Mouse (Mus musculus): ENCODE measurements around the gene Cacna1c. TPM values are rescaled to one million over a fixed set of nuclear protein-coding genes. Genes with fewer than 3 reads are reported as not detected.
"Not testable (repeated sequence)": the region's sequence is repeated elsewhere in the genome, so short reads cannot be mapped to it uniquely, and the experiment has no call there.

The Cacna1c gene
- total RNA-seq, 2 experiments from 2014 or later, result 66.2 to 66.7 TPM

DNA sequence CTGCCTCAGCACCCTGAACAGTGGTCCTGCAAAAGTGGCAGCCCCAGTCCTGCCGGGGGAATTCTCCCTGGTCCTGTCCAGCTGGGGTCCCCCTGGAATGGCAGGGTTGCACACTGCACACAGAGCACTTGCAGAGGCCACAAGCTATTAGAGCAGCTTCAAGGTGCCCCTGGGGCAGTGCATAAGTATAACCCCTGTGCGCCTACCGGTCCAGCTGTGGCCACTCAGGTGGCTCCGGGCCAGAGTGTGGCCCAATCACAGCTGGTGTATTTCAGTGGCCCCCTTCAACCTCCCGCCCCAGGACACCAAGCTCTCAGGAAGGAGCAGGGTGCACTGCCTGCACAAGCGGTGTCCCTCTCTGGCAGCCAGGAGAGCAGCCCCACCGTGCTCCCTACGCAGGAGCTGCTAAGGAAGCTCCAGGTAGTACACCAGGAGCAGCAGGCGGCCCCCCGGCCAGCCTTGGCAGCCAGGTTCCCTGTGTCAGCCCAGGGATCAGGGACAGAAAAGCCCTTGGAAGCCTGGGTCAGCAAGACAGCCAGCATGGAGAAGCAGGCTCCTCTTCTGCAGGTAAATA lies 18.9 kb upstream of the Cacna1c start:
- intact Hi-C loops (cut with DNase I), result no loop called here

DNA sequence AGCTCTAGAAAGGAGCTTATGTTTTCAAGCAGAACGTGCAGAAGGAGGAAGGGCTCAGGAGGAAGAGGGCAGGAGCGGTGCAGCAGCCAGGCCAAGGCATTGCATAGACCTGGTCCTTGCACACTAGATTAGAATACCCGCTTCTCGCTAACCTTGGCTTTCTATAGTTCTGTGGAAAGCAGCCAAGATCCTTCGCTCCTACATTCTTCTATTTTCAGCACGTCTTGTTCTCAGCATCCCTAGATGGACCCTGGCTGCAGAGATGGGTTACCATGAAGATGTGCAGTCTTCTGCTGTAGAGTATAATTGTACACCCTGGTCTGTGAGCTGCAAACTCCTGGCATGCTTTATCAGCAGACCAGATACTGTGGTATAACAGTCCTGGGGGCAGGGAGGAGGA lies 18.0 kb upstream of the Cacna1c start:
- intact Hi-C loops (cut with DNase I), result no loop called here
- DNase-seq (ENCODE audit: extremely low spot score in 1 of 2, low spot score in 2 of 2), result no peak

More for the DNA sequence above, 18.9 kb upstream of the Cacna1c start:
- no peak for DNase-seq (ENCODE audit: extremely low spot score in 1 of 2, low spot score in 2 of 2)

DNA sequence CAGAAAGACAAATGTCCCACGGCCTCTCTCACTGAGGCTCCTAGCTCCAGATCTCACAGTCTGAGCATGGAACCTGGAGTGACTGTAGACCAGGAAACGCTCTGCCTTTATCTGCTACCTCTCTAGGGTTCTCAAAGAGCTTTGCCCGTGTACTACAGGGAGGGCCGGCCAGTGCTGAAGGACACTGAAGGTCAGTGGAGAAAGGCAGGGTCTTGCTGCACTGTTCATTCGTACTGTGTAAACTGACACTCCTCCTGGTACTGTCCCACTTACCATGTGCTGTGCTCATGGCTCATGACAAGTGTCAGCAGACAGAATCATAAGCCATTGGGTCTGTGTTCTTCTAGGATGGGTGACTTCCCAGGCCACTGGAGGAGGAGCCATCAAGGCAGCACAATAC lies 17.2 kb upstream of the Cacna1c start:
- intact Hi-C loops (cut with DNase I), result no loop called here

DNA sequence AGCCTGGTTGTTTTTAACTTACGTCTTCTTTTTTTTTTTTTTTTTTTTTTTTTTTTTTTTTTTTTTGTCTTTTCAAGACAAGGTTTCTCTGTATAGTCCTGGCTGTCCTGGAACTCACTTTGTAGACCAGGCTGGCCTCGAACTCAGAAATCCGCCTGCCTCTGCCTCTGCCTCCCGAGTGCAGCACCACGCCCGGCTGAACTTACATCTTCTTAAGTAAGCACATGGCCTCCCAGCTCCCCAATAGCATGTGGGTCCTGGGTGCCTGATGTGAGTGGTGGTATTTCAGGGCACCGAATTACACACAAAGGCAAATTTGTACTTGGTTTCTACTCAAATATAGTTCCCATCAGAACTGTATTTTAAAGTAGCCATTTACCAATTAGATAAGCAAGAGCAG lies 9.8 kb upstream of the Cacna1c start:
- intact Hi-C loops (cut with DNase I); DNase-seq (ENCODE audit: extremely low spot score in 1 of 2, low spot score in 2 of 2): not testable (repeated sequence)

More for the DNA sequence above, 17.2 kb upstream of the Cacna1c start:
- DNase-seq (ENCODE audit: extremely low spot score in 1 of 2, low spot score in 2 of 2), result no peak

DNA sequence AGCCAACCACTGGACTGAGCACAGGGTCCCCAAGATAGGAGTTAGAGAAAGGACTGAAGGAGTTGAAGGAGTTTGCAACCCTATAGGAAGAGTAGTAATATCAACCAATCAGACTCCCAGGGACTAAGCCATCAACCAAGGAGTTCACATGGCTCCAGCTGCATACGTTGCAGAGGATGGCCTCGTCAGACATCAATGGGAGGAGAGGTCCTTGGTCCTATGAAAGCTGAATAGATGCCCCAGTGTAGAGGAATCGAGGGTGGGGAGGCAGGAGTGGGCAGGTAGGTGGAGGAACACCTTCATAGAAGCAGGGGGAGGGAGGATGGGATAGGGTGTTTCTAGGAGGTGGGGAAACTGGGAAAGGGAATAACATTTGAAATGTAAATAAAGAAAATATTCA lies 8.7 kb upstream of the Cacna1c start:
- DNase-seq (ENCODE audit: extremely low spot score in 1 of 2, low spot score in 2 of 2), result no peak
- intact Hi-C loops (cut with DNase I), result no loop called here

DNA sequence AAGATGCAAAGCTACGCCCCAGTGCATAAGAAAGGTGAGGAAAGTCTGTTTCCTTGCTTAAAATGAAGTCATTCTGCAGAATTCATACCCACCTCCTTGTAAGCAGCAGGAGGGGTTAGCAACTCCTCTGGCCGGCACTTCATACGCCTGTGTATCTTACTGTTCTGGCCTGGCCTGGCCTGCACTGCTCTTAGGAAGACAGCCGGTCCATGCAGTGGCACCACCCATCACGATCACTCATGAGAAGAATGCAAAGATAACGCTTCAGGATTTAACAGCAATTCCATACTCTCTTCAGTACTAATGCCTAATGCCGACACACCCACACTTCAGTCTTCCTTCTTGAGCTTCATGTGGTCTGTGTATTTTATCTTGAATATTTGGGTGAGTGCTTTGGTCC lies 8.1 kb upstream of the Cacna1c start:
- DNase-seq (ENCODE audit: extremely low spot score in 1 of 2, low spot score in 2 of 2), result no peak
- intact Hi-C loops (cut with DNase I), result no loop called here

DNA sequence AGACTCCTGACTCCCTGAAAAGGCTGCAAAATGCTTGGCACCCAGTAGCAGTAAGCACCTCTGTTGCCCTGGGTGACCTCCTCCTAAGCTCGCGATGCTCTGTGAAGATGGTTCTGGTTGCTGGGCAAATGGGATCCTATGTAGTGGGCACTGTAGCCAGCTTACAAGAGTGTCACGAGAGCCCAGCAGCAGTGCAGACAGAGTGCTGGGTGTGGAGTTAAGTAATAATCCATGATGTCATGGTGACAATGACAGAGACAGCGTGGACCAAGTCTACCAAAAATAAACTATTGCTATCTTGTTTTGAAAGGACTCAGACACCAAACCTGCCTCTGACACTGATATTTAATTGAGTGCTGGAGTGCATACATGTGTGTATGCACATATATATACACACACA lies 5.4 kb upstream of the Cacna1c start:
- intact Hi-C loops (cut with DNase I), result no loop called here
- no peak for DNase-seq (ENCODE audit: extremely low spot score in 1 of 2, low spot score in 2 of 2)

DNA sequence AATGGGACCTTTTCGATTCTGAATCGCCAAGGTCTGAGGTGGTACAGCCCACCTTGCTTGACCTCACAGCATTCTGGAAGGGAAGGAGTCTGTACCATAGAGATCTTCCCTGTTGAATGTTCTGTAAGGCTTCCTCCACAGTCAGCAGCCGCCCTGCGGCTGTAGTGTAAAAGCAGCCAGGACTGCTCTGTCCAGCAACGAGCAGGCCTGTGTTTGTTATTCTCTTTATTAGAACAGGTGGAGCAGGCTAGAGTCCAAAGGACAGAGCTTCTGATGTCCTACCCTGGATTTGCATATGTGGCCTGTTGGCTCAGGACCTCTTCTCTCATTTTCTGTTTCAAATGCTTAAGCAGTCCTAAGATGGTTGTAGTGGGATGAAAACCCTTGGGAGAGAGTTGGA lies 4.1 kb upstream of the Cacna1c start:
- intact Hi-C loops (cut with DNase I), result no loop called here
- DNase-seq (ENCODE audit: extremely low spot score in 1 of 2, low spot score in 2 of 2), result no peak

DNA sequence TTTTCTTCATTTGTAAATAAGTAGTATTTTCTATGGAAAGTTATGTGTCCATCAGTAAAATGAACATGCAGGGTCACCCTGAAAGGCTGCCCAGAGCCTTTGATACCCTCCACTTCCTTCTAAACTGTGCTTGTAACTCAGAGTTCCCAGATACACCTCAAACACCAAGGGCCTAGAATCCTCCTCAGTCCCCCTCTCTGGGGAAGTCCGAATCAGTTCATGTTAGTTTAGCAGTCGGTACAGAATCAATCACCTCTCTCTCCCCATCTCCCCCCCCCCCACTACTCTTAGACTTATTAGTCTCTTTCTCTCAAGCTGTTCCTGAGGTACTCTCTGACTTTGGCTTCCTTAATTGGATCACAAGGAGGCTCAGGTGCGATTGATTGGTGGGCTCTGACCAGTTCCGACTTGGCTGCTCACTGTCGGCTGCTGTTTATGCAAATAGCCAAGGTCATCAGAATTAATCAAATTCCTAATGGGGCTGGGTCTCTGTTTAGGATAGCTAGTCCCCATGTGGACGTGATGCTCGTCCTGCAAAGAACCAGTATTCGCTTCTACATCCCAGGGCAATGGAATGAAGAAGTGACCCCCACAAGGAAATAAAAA lies 3.2 kb upstream of the Cacna1c start:
- no peak for DNase-seq (ENCODE audit: extremely low spot score in 1 of 2, low spot score in 2 of 2)
- intact Hi-C loops (cut with DNase I), result loop anchor here (10.0 kb wide), 1 partner anchor 555 kb away; no protein-coding TSS in a partner anchor

DNA sequence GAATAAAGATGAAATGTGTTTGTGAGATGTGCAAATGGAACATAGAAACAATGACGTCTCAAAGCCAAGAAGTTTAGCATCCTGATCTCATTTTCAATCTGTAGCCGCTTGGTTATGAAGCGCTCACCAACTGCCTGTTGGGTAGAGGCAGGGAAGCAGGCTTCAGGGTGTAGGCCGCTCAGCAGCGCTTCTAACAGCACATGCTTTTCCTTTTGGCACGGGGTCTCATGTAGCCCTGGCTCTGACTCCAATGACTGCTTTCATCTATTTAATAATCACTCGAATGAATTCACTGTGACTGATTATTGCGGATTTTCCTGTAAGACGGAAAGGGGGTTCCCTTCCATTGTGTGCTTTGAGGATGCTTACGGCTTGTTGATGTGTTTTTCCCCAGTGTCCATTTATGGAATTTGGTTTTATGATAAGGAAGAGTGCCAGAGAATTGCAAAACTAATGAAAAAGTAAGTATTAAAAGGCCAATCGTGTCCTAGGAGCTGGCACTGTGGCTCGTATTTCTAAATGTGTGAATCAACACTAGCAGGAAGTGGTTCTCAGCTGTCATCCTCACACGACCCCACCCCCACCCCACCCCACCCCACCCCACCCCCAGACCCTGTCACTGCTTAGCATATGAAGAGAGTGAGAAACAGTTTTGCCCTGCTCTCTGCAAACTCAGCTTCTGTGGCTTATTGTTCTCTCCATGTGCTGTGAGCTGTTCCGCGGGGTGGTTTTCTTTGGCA lies 2.5 kb upstream of the Cacna1c start:
- intact Hi-C loops (cut with DNase I), result loop anchor here (10.0 kb wide), 1 partner anchor 554 kb away; no protein-coding TSS in a partner anchor
- DNase-seq (ENCODE audit: extremely low spot score in 1 of 2, low spot score in 2 of 2), result no peak

DNA sequence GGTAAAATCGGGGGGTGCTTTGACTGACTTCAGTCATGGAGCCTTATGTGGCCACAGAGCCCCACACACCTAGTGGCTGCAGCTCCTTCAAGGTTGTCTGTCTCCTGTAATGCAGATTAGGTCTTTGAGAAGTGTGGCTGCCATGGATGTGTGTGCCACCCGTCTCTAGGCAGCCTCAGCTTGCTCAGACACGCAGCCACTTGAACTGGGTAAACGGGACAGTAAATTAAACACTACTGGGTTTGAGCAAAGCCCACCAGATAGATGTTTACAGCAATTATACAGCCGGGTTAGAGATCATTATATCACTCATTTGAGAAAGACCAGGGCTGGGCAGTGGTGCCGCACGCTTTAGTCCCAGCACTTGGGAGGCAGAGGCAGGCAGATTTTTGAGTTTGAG lies 1.6 kb downstream of the Cacna1c start:
- intact Hi-C loops (cut with DNase I), result loop anchor here (10.0 kb wide), 1 partner anchor 550 kb away; no protein-coding TSS in a partner anchor

DNA sequence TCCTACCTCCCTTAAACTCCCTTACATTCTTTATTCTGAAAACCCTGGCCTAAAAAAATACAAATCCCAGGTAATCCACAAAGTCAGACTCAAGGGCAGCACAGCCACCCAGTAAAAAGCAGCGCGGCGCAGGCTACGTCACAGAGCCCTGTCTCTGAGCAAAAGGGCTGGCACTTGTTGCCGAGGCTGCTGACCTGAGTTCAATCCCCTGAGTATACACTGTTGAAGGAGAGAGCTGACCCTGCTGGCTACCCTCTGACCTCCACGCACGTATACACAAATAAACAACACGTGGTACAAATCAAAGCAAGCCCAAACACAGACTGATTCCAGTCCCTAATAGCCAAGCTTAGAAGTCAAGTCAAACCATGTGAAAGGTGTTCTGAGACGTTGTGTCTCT lies 2.1 kb downstream of the Cacna1c start:
- intact Hi-C loops (cut with DNase I), result loop anchor here (10.0 kb wide), 1 partner anchor 549 kb away; no protein-coding TSS in a partner anchor

More for the DNA sequence above, 1.6 kb downstream of the Cacna1c start:
- DNase-seq (ENCODE audit: extremely low spot score in 1 of 2, low spot score in 2 of 2), result no peak

DNA sequence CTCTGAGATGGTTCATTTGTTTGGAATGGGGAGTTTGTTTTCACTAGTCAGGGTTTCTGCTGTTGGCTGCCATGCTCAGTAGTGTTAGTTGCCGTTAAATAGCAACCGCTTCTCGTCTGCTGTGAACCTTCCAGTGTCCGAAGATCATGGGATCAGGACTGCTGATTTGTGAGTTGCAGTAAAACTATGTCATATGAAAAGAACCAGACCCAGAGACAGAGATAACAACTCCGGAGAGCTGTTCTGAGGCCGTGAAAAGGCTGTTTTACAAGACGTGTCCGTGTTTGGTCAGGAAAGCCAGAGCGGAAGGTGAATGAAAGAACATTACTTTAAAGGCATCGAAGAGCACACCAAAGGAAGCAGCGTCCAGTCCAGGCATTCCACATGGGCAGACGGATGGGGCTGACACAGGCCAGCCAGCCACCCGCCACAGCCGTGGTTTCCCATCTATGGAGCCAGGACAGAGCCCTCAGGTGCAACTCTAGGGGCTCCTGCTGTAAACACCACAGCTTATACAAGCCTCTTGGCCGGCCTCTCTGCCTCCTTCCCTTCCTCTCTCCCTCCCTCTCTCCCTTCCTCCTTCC lies 2.6 kb downstream of the Cacna1c start:
- DNase-seq (ENCODE audit: extremely low spot score in 1 of 2, low spot score in 2 of 2), result no peak
- intact Hi-C loops (cut with DNase I), result loop anchor here (10.0 kb wide), 1 partner anchor 549 kb away; no protein-coding TSS in a partner anchor

More for the DNA sequence above, 2.1 kb downstream of the Cacna1c start:
- no peak for DNase-seq (ENCODE audit: extremely low spot score in 1 of 2, low spot score in 2 of 2)

DNA sequence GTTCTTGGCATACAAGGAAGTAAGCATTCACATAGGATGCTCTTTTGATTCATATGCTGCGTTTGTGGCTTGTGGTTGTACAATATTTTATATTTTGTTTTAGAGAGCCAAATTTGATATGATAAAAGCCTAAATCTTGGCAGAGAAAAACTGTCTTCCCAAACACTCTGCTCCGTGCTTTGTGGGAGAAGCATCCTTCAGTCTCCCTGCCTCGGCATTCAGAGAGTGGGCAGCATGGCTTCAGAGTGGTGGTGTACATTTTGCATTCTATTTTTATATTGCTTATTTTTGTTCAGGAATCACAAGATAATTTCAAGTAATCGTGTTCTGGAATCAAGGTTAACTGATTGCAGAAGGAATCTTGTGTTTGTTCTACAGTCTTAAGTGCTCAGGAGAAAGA lies 4.7 kb downstream of the Cacna1c start:
- intact Hi-C loops (cut with DNase I), result loop anchor here (10.0 kb wide), 1 partner anchor 547 kb away; no protein-coding TSS in a partner anchor

DNA sequence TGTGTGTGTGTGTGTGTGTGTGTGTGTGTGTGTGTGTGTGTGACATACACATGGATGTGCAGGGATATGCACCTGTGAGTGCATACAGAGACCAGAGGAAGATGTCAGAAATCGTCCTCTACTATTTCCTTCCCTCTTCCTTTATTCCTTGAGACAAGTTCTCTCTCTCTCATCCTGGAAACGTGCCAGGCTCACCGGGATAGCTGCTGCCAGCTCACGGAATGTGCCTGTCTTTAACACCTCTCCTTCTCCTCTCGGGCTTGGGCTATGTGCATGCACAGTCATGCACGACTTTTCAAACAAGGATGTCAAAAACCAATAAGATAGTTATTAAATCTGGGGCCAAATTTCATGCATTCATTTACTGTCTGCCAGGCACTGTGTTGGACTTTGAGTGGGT lies 8.6 kb downstream of the Cacna1c start:
- intact Hi-C loops (cut with DNase I), result no loop called here
- DNase-seq (ENCODE audit: extremely low spot score in 1 of 2, low spot score in 2 of 2), result no peak

More for the DNA sequence above, 4.7 kb downstream of the Cacna1c start:
- no peak for DNase-seq (ENCODE audit: extremely low spot score in 1 of 2, low spot score in 2 of 2)

DNA sequence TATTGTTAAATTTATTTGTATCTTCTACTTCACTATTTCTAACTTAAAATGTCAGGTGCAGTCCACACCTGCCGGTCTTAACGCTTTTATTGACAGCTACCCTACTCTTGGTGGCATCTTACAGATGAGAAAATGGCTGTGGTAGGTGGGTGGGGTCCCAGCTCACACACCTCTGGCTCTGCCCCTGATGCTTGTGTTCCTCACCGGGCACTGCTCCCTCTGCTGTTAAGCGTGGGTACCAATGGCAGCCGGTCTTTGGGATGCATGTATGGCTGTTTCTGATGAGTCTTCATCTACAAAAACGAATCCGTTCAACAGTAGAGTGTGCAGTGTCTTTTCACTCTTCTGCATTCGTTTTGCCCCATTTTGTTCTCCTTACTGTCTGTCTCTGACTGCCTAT lies 9.6 kb downstream of the Cacna1c start:
- DNase-seq (ENCODE audit: extremely low spot score in 1 of 2, low spot score in 2 of 2), result no peak
- intact Hi-C loops (cut with DNase I), result no loop called here

DNA sequence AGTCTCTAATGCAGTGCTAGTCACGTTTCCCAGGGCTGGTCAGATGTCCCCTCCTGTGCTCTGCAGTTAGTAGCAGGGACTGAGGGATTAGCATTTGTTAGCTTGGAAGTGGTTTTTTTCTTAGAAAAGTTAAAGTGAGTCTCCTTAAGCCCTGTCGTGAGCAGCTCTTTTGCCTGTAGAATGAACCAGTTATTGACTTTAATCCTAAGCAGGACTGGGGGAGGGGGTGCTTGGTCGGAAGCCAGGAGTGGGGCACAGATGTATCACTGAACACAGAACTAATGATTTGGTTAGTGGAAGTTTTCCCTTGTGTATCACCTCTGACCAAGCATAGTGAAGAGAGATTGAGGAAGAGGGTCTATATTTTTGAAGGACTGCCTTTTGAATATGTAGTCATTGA lies 12.4 kb downstream of the Cacna1c start:
- no peak for DNase-seq (ENCODE audit: extremely low spot score in 1 of 2, low spot score in 2 of 2)
- intact Hi-C loops (cut with DNase I), result no loop called here

DNA sequence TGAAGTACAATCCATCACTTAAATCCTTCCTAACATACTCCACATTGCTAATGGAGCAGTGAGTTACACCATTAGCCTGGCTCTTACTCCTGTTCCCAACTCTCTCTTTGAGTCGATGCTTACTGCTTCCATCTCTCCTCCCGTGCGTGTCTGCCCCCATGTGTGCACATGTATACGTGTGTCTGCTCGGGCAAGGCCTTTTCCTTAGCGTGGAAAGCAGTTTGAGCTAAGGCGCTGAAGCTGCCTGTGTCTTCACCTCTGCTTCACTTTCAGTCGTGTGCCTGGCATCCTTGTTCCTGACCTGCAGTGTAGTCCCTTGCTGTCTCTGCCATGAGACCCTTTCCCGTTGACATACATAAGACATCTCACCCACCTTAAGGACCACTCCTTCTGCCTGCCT lies 14.0 kb downstream of the Cacna1c start:
- no peak for DNase-seq (ENCODE audit: extremely low spot score in 1 of 2, low spot score in 2 of 2)
- intact Hi-C loops (cut with DNase I), result no loop called here

DNA sequence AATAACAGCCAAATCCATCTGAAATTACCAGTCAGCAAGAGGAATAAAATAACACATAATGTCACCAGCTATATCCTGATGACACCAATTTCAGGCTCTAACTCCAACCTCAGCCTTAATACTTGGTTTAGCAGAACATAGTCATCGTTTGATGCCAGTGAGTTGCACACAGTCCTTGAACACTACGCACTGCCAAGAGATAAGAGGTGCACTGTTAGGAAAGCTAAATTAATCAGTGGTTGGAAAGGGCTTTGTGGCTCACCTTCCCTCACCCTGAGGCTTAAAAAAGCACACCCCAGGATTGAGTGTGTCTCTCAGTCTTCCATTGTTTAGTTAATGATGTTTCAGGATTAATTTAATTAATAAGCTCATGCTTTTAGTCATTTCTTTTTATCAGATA lies 16.0 kb downstream of the Cacna1c start:
- intact Hi-C loops (cut with DNase I), result no loop called here

DNA sequence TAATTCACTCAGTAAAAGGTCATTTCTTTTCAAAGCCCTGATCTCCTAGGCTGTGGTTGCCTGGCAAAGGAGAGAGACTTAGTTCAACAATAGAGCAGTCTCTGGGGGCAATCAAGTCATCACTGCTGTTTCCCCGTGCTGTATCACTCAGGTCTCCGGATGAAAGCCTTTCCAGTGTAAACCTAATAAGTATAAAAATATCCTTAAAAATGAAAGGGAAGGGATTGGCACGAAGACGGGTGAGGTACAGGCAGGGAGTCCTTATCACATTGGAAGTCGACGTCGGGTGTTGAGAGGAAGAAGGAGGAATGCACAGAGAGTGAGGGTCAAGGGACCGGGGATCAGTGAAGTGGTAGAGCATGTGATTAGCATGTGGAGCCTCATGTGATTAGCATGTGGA lies 19.1 kb downstream of the Cacna1c start:
- DNase-seq (ENCODE audit: extremely low spot score in 1 of 2, low spot score in 2 of 2), result no peak
- intact Hi-C loops (cut with DNase I), result no loop called here

More for the DNA sequence above, 16.0 kb downstream of the Cacna1c start:
- no peak for DNase-seq (ENCODE audit: extremely low spot score in 1 of 2, low spot score in 2 of 2)

Data from left cerebral cortex, postnatal 10 days (tissue).